8 mouse cellular contexts compared by ENCODE assay signal in genomic region chr3:30508930-30509910, GRCm38 (mm10). TPM values are rescaled to one million over a fixed set of nuclear protein-coding genes. Genes with fewer than 3 reads are reported as not detected.
A peak's percentile ranks its signal among the peaks of the same experiment; 100 is the strongest.
DNase-seq lines count a peak whose midpoint lies in the region; ATAC-seq and TF ChIP-seq lines count a peak whose summit lies in the region.

No protein-coding gene starts in this region.

- H3K9me3 ChIP-seq in intestine, embryonic 15.5 days, result no peaks in the 10 kb centered on the region
- no peaks in the 10 kb centered on the region for H3K9me3 ChIP-seq in liver, embryonic 15.5 days (replicated peaks)
- H3K9me3 ChIP-seq in neural tube, embryonic 14.5 days (ENCODE audit: control insufficient read depth, low read length), result no peaks in the 10 kb centered on the region

- under 1% methylated on average over 48 of the region's 55 CpGs for WGBS in intestine, embryonic 15.5 days
- WGBS in liver, embryonic 15.5 days (ENCODE audit: insufficient replicate concordance), result under 1% methylated on average over 52 of the region's 55 CpGs
- under 1% methylated on average over 39 of the region's 55 CpGs for WGBS in neural tube, embryonic 14.5 days

- DNase-seq in adrenal gland, postnatal 25 days, result peak; percentile 9
- peak; percentile 98 for DNase-seq in heart, adult 11 months
- DNase-seq in cerebellum, adult 18-20 months, result no peak

- peak overlapping the region; percentile 47 for H3K9ac ChIP-seq in intestine, embryonic 15.5 days
- no peak overlapping the region for H3K9ac ChIP-seq in liver, embryonic 15.5 days
- H3K9ac ChIP-seq in neural tube, embryonic 14.5 days (replicated peaks; ENCODE audit: low read depth, low read length), result peak overlapping the region; percentile 44

- H3K4me2 ChIP-seq in intestine, embryonic 15.5 days (replicated peaks), result peak overlapping the region; percentile 80
- H3K4me2 ChIP-seq in liver, embryonic 15.5 days, result peak overlapping the region; percentile 68
- peak overlapping the region; percentile 78 for H3K4me2 ChIP-seq in neural tube, embryonic 14.5 days (ENCODE audit: low read depth, low read length)

- no peaks in the 10 kb centered on the region for H3K79me2 ChIP-seq in C2C12 (ENCODE audit: control insufficient read depth, insufficient read depth)

- H3K4me3 ChIP-seq in C2C12 (ENCODE audit: insufficient read depth, poor library complexity, severe bottlenecking), result peak overlapping the region; percentile 11
- H3K4me3 ChIP-seq in intestine, embryonic 15.5 days (replicated peaks), result peak overlapping the region; percentile 55
- peak overlapping the region; percentile 50 for H3K4me3 ChIP-seq in liver, embryonic 15.5 days (replicated peaks)
- peak overlapping the region; percentile 40 for H3K4me3 ChIP-seq in neural tube, embryonic 14.5 days (ENCODE audit: low read depth, low read length)

- TF ChIP-seq CTCF in C2C12 (IDR thresholded peaks at IDR 0.05; ENCODE audit: control insufficient read depth, insufficient read depth, insufficient read length), result no peak

- peaks cover 45% of the 10 kb centered on the region for H3K27me3 ChIP-seq in C2C12 (ENCODE audit: control insufficient read depth, insufficient read depth, insufficient read length)
- peaks cover 74% of the 10 kb centered on the region for H3K27me3 ChIP-seq in intestine, embryonic 15.5 days (replicated peaks)
- peaks cover 100% of the 10 kb centered on the region for H3K27me3 ChIP-seq in liver, embryonic 15.5 days
- H3K27me3 ChIP-seq in neural tube, embryonic 14.5 days (ENCODE audit: control insufficient read depth, insufficient read depth, low read length), result peaks cover 60% of the 10 kb centered on the region

- peaks cover 25% of the 10 kb centered on the region for H3K4me1 ChIP-seq in intestine, embryonic 15.5 days (replicated peaks)
- peaks cover 13% of the 10 kb centered on the region for H3K4me1 ChIP-seq in liver, embryonic 15.5 days (replicated peaks)
- H3K4me1 ChIP-seq in neural tube, embryonic 14.5 days (ENCODE audit: control insufficient read depth, insufficient read depth, low read length), result peaks cover 17% of the 10 kb centered on the region

- peak overlapping the region; percentile 78 for H3ac ChIP-seq in C2C12 (ENCODE audit: control insufficient read depth, insufficient read length, low read depth)

- H3K27ac ChIP-seq in intestine, embryonic 15.5 days, result peak overlapping the region; percentile 58; the same call in 1 of the 2 replicates
- no peak overlapping the region for H3K27ac ChIP-seq in liver, embryonic 15.5 days (replicated peaks)
- peak overlapping the region; percentile 22; the same call in 1 of the 2 replicates for H3K27ac ChIP-seq in neural tube, embryonic 14.5 days (ENCODE audit: low read depth, low read length)

- peak; percentile 41 for ATAC-seq in intestine, embryonic 15.5 days
- ATAC-seq in liver, embryonic 15.5 days (ENCODE audit: insufficient read depth), result no peak
- ATAC-seq in neural tube, embryonic 14.5 days (ENCODE audit: low read depth), result peak; percentile 42; the same call in 1 of the 2 replicates
- no peak for ATAC-seq in cerebellum, adult (ENCODE audit: insufficient number of reproducible peaks, low FRiP score, low TSS enrichment)

- H3K36me3 ChIP-seq in C2C12 (ENCODE audit: control insufficient read depth, insufficient read depth), result no peaks in the 10 kb centered on the region
- no peaks in the 10 kb centered on the region for H3K36me3 ChIP-seq in intestine, embryonic 15.5 days
- no peaks in the 10 kb centered on the region for H3K36me3 ChIP-seq in liver, embryonic 15.5 days (replicated peaks)
- no peaks in the 10 kb centered on the region for H3K36me3 ChIP-seq in neural tube, embryonic 14.5 days (ENCODE audit: control insufficient read depth, insufficient read depth, low read length)

- no peaks in the 10 kb centered on the region for H3K79me3 ChIP-seq in C2C12 (ENCODE audit: low read depth)

TF ChIP-seq in C2C12, 6 proteins besides CTCF, POLR2A, EP300 and RAD21:
- TF ChIP-seq CEBPB (IDR thresholded peaks at IDR 0.05; ENCODE audit: low read depth) (no peak), MAX (IDR thresholded peaks at IDR 0.05) (no peak), MYOG (IDR thresholded peaks at IDR 0.05; ENCODE audit: control insufficient read depth, extremely low read depth, insufficient read length) (no peak), MYOD1 (IDR thresholded peaks at IDR 0.05; ENCODE audit: control insufficient read depth, insufficient read length, low read depth) (no peak), USF1 (IDR thresholded peaks at IDR 0.05; ENCODE audit: low read depth) (no peak), FOSL1 (IDR thresholded peaks at IDR 0.05; ENCODE audit: insufficient read depth, low read length, poor library complexity, severe bottlenecking) (no peak)

RNA-seq across cellular contexts. Expression of gene Mecom, which starts 38.6 kb away (rescaled TPM):
- 1.3 TPM for polyA plus RNA-seq in C2C12 (2012; fragmentation: generic; extraction: Trizol)
- 4.1 and 7.1 TPM in 2 replicates for total RNA-seq in adrenal gland, postnatal 25 days (2021)
- 11.6 and 13.1 TPM in 2 replicates for polyA plus RNA-seq in intestine, embryonic 15.5 days (2015; fragmentation: Nextera tagmentation; extraction: Ambion mirVana)
- polyA plus RNA-seq in liver, embryonic 15.5 days (2015; fragmentation: Nextera tagmentation; extraction: Ambion mirVana), result 0.79 and 1.0 TPM in 2 replicates
- polyA plus RNA-seq in neural tube, embryonic 14.5 days (2014; fragmentation: Nextera tagmentation; extraction: Ambion mirVana), result 6.4 and 8.5 TPM in 2 replicates

Comparison
In these comparisons a context has a peak if more than half of its experiments do, and no peak if none do; other contexts are left out.
1. DNase-seq: peak in adrenal gland, postnatal 25 days (single experiment) and heart, adult 11 months (single experiment); none in cerebellum, adult 18-20 months (0 of 2).
2. ATAC-seq: peak in intestine, embryonic 15.5 days (single experiment) and neural tube, embryonic 14.5 days (single experiment); none in liver, embryonic 15.5 days (single experiment) and cerebellum, adult (single experiment).
3. Peak in every context shown above with its lines, with median percentiles within 50 percentile points of each other: H3K4me3 ChIP-seq and H3K4me2 ChIP-seq.